Mouse (Mus musculus) splenic B cell, adult 2 months (primary cell): ENCODE data around the gene Nfyc.

Experiments used
- DNase-seq: peaks from one replicate; pipeline ENCODE4 v3.0.0-alpha.2; 2011; ENCODE audit warnings: low read depth, low spot score
- H3K27me3 ChIP-seq: 2 replicates; pipeline ENCODE4 v1.6.1; 2012; ENCODE audit warnings: mild to moderate bottlenecking, low read length, moderate library complexity, mixed read lengths; ENCODE audit not compliant: control insufficient read depth, poor library complexity, insufficient read depth, severe bottlenecking
- H3K36me3 ChIP-seq: 2 replicates; pipeline ENCODE4 v1.6.1; 2012; ENCODE audit warnings: mild to moderate bottlenecking, low read length, moderate library complexity, mixed read lengths; ENCODE audit not compliant: control insufficient read depth, poor library complexity, insufficient read depth, severe bottlenecking

Nfyc gene

DNA sequence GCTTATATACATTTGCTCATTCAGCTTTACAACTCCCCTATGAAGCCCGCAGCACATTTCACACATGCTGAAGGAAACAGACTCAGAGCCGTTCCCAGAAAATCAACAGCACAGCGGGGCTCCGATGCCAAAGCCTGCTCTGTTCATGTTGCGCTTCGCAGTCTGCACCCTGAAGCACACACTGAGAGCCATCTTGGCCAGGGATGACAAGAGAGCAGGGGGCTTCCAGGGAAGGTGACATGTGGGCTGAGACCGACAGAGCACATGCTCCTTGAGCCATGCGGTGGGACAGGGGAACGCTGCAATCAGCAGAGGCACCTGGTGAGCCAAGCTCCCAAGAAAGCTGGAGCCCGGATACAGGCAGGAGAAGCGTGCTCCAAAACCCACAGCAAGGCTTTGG lies 18.1 kb upstream of the Nfyc start:
- Histone ChIP-seq H3K27me3 (peaks cover 2% of the 10 kb centered on the region; the same call in 1 of the 2 replicates), H3K36me3 (no peaks in the 10 kb centered on the region)
- no peak for DNase-seq

DNA sequence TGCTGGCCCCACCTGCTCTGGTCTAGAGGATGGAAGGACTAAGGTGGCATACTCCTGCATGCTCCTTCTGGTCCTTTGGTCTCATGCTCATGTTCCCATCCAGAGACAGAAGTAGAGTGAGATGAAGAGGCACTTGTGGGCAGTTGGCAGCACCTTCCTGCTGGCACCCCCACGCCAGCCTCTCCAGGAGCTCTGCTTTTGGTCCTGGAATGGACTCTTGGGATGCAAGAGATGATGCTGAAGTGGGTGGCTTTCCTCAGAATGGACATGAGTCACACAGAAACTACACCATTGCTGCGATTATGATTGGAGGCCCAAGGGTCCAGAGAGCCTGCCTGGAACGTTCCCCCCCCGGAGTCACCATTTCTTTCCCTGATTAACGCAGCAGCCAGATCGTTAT lies 17.5 kb upstream of the Nfyc start:
- Histone ChIP-seq H3K27me3 (no peaks in the 10 kb centered on the region), H3K36me3 (no peaks in the 10 kb centered on the region)
- DNase-seq, result no peak

GRCm38 (mm10) chr4:120845098-120845497 lies 13.7 kb upstream of the Nfyc start:
- H3K36me3 ChIP-seq, result no peaks in the 10 kb centered on the region
- H3K27me3 ChIP-seq, result no peaks in the 10 kb centered on the region
- no peak for DNase-seq

DNA sequence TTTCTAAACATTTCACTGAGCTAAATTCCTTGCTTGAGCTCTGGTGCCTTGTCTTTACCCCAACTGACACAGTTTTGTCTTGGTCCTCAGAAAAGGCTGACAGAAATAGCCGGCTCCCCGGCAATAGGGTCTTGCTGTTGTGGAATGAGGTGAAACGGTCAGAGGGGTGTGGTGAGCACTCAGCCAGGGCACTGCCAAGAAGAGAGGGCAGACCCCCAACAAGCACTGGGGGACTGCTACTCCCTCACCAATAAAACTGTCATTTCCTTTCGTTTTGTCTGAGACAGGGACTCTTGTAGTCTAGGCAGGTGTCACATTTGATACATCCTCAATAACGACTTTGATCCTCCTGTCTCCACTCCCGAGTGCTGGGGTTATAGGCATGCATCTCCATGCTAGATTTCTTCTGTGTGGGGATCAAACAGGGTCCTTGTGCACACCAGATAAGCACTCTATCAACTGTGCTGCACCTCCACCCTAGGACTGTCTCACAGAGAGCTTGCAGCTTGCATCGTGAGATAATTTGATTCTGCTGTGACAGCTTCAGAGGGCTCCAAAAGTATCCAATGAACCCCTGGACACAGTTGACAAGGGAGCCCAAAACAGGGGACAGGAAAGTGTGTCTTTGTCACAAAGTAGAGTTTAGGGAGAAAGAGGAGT lies 13.2 kb upstream of the Nfyc start:
- H3K36me3 ChIP-seq, result no peaks in the 10 kb centered on the region
- H3K27me3 ChIP-seq, result no peaks in the 10 kb centered on the region
- DNase-seq, result no peak

DNA sequence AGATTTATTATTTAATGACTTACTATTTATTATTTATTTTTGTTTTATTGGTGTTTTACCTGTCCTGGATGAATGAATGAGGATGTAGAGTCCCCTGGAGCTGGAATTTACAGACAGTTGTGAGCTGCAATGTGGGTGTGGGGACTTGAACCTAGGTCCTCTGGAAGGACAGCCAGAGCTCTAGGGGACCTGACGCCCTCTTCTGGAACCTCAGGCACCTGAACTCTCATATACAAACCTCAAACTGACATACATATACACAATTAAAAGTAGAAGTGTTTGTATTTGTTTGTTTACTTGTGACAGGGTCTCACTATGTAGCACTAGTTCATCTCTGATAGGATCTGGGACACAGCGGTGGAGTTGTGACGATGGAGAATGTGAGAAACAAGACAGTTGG lies 10.0 kb upstream of the Nfyc start:
- no peak for DNase-seq
- no peaks in the 10 kb centered on the region for H3K27me3 ChIP-seq
- no peaks in the 10 kb centered on the region for H3K36me3 ChIP-seq

DNA sequence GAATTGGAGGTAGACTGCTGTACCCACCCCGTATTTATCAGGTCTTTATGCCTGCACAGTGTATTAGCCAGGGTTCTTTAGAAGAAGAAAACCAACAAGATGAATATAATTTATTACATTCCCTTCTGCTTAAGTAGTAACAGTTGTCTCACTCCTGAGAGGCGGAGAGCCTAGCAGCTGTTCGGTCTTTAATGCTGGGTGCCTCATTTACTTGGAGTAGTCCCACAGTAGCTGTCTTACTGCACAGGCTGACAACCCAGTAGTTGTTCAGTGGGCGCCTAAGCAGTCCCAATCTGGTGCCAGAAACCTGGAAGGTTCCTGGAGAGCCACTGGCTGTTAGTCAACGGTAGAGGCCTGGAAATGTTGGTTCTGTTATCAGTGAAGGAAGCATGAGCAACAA lies 605 bp downstream of the Nfyc start:
- no peaks in the 10 kb centered on the region for H3K27me3 ChIP-seq
- no peak for DNase-seq
- no peaks in the 10 kb centered on the region for H3K36me3 ChIP-seq

- Histone ChIP-seq H3K27me3 (no peaks in the 10 kb centered on the region), H3K36me3 (no peaks in the 10 kb centered on the region)
- no peak for DNase-seq
Observed at GRCm38 (mm10) chr4:120826418-120826817, 5.0 kb downstream of the Nfyc start.

GRCm38 (mm10) chr4:120825577-120826326 lies 5.6 kb downstream of the Nfyc start:
- no peaks in the 10 kb centered on the region for H3K27me3 ChIP-seq
- no peaks in the 10 kb centered on the region for H3K36me3 ChIP-seq
- DNase-seq, result peak; percentile 99

DNA sequence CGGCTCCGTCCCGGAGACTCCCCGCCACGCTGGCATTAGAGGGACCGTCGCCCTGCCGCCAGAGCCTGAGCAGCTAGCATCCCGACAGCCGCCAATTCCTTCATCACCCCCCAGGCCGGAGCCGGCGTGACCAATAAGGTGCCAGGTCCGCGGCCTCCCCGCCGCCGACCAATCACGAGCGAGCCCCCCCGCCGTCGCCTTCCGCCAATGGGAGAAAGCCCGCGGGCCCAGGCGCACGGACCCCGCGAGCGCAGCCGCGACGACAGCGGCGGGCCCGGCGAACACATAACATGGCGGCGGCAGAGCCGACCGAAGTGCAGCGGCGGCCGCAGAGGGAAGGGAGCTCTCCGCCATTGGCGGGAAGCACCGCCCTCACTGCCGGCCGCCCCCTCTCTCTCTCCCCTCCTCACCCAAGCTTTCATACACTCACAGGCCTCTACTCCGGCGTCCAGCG lies 6.2 kb downstream of the Nfyc start:
- peak; percentile 88 for DNase-seq
- Histone ChIP-seq H3K27me3 (no peaks in the 10 kb centered on the region), H3K36me3 (no peaks in the 10 kb centered on the region)

DNA sequence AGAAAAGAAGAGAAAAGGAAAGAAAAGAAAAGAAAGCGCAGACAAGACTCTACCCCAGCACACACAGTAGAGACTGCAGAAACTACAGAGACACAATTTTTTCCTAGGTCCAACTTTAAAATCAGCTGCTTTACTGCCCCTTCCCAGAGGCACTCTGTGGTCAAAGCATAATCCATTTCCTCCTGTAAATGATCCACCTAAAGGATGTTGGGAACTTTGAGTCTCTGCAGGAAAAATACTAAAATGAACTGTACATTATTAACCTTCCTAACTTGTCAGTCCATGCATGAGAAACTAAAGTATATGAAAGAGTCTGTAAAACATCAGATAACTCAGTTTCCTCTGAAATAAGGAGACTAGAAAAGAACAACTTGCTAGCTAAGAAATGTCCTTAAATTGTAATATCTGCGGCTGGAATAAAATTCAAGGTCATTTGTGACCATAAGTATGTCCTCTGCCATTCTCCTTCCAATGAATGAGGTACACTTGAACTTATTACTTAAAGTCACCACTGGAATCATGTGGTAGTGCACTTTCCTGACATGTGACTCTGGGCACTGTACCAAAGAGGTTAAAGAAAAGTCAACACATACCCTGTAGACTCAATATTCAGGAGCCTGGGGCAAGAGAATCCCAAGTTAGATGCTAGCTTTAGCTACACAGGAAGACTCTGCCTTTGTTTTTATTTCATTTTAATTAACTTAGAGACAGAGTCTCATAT lies 9.0 kb downstream of the Nfyc start:
- no peaks in the 10 kb centered on the region for H3K36me3 ChIP-seq
- no peaks in the 10 kb centered on the region for H3K27me3 ChIP-seq
- DNase-seq, result no peak

GRCm38 (mm10) chr4:120819871-120820270 lies 11.5 kb downstream of the Nfyc start:
- no peaks in the 10 kb centered on the region for H3K27me3 ChIP-seq
- DNase-seq, result no peak
- H3K36me3 ChIP-seq, result no peaks in the 10 kb centered on the region

DNA sequence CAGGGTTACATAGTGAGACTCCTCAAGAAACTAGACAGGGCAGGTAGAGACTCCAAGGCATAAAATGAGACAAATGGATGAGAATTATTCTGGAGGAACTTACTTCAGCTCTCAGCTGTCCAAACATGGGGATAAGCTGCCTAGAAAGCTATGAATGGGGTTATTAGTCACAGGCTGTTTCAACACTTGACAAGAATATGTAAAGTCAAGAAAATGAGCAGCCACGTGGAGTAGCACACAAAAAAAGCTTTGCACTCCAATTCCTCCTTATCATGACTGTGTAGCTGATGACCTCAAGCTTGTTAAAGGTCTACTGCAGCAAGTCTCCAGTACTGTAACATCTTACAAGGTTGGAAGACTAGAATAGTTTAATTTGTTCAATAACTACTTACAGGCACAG lies 12.1 kb downstream of the Nfyc start:
- no peaks in the 10 kb centered on the region for H3K36me3 ChIP-seq
- H3K27me3 ChIP-seq, result no peaks in the 10 kb centered on the region
- no peak for DNase-seq

- Histone ChIP-seq H3K27me3 (no peaks in the 10 kb centered on the region), H3K36me3 (no peaks in the 10 kb centered on the region)
- DNase-seq, result no peak
Observed at GRCm38 (mm10) chr4:120817951-120818350, 13.4 kb downstream of the Nfyc start.

DNA sequence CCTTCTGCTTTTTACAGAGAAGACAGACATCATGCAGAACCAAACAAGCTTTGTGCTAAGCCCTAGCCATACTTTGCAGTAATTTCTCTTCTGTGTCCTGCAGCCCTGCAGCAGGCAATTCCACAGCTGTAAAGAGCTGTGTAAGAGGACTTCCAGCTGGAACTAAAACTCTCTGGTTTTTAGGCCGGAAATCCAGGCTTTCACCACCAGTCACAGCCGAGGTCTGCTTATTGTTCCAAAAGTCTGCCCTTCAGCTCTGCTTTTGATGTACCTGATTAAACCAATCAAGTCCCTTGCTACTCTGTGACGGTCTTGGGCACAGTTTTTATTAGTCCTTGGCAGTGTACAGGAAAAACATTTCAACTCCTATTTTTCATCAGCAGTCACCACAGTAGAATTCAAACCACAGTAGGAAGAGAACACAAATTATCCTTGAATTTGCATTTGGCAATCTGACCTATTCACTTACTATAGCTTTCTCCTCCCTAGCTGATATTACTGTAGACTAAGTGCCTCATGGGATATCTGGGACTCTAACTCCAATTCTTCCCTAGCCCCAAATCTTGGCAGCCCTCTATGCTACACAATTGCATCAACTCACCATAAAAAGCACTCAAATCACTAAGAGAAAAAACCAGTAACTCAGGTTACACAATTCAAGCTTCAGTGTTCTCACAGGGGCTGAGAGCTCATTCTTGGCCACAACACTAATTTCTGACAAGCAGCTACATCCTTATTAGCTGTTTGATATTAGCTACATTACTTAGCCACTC lies 14.2 kb downstream of the Nfyc start:
- DNase-seq, result no peak
- Histone ChIP-seq H3K27me3 (no peaks in the 10 kb centered on the region), H3K36me3 (no peaks in the 10 kb centered on the region)
